Mouse (Mus musculus) T-helper 2 cell (primary cell): Measurements from ENCODE around the gene Rreb1.

Experiments
- in situ Hi-C: fragments of 300-600 bp; cut with MboI, MseI; formaldehyde crosslinking; loops from one replicate; pipeline ENCODE4 v1.15.1; 2025; ENCODE audit warnings: high pct_unique_total_duplicates

The Rreb1 gene

GRCm38 (mm10) chr13:37912591-37913467, 134.6 kb downstream of the Rreb1 start:
- in situ Hi-C loops = no loop called here

GRCm38 (mm10) chr13:37913963-37914362, 135.8 kb downstream of the Rreb1 start:
- in situ Hi-C loops = no loop called here

GRCm38 (mm10) chr13:37918336-37919261, 140.4 kb downstream of the Rreb1 start:
- in situ Hi-C loops = no loop called here

GRCm38 (mm10) chr13:37919711-37920277, 141.6 kb downstream of the Rreb1 start:
- in situ Hi-C loops = no loop called here

GRCm38 (mm10) chr13:37920727-37921126, 142.5 kb downstream of the Rreb1 start:
- in situ Hi-C loops = no loop called here

- in situ Hi-C loops = no loop called here
These were observed 144.9 kb downstream of the Rreb1 start for GRCm38 (mm10) chr13:37923091-37923490.

GRCm38 (mm10) chr13:37923643-37924460, 145.7 kb downstream of the Rreb1 start:
- in situ Hi-C loops = no loop called here

GRCm38 (mm10) chr13:37924461-37924948, 146.3 kb downstream of the Rreb1 start:
- in situ Hi-C loops = no loop called here

GRCm38 (mm10) chr13:37926394-37926793, 148.2 kb downstream of the Rreb1 start:
- in situ Hi-C loops = no loop called here

- in situ Hi-C loops = no loop called here
These were observed 151.3 kb downstream of the Rreb1 start for GRCm38 (mm10) chr13:37929532-37929931.

- in situ Hi-C loops = no loop called here
These were observed 151.9 kb downstream of the Rreb1 start for GRCm38 (mm10) chr13:37930091-37930490.

- in situ Hi-C loops = no loop called here
These were observed 152.4 kb downstream of the Rreb1 start for GRCm38 (mm10) chr13:37930621-37931020.

GRCm38 (mm10) chr13:37931210-37931922, 153.2 kb downstream of the Rreb1 start:
- in situ Hi-C loops = no loop called here

- in situ Hi-C loops = no loop called here
These were observed 155.9 kb downstream of the Rreb1 start for GRCm38 (mm10) chr13:37934075-37934474.

- in situ Hi-C loops = no loop called here
These were observed 156.7 kb downstream of the Rreb1 start for GRCm38 (mm10) chr13:37934920-37935319.

GRCm38 (mm10) chr13:37936351-37936750, 158.2 kb downstream of the Rreb1 start:
- in situ Hi-C loops = no loop called here

GRCm38 (mm10) chr13:37940167-37940566, 162.0 kb downstream of the Rreb1 start:
- in situ Hi-C loops = no loop called here

GRCm38 (mm10) chr13:37940649-37941048, 162.4 kb downstream of the Rreb1 start:
- in situ Hi-C loops = no loop called here

GRCm38 (mm10) chr13:37941138-37941645, 163.0 kb downstream of the Rreb1 start:
- in situ Hi-C loops = no loop called here
